Mouse (Mus musculus): ENCODE results near the gene Arnt. TPM values are rescaled to one million over a fixed set of nuclear protein-coding genes. Genes with fewer than 3 reads are reported as not detected.
"Not testable (repeated sequence)": the region's sequence is repeated elsewhere in the genome, so short reads cannot be mapped to it uniquely, and the experiment has no call there.

Gene Arnt
- polyA plus RNA-seq, 1 experiment from 2014 or later = 18.4 TPM

GRCm38 (mm10) chr3:95427117-95427890, 6.9 kb upstream of the Arnt start:
- Histone ChIP-seq H3K4me2 (ENCODE audit: low read length) (peak overlapping the region; percentile 53), H3K4me3 (ENCODE audit: low read depth, low read length) (peak overlapping the region; percentile 33)
- H3K27me3 ChIP-seq (ENCODE audit: control insufficient read depth, insufficient read depth, low read depth, low read length); H3K27ac ChIP-seq (ENCODE audit: low read length); H3K36me3 ChIP-seq (ENCODE audit: control insufficient read depth, insufficient read depth, low read length); H3K9ac ChIP-seq (ENCODE audit: low read depth, low read length); H3K9me3 ChIP-seq (replicated peaks; ENCODE audit: control insufficient read depth, low read length, poor library complexity, severe bottlenecking); H3K4me1 ChIP-seq (ENCODE audit: control insufficient read depth, insufficient read depth, low read length): not testable (repeated sequence)
- peak; percentile 79 for ATAC-seq
- WGBS = 75% methylated on average over 6 of the region's 33 CpGs

GRCm38 (mm10) chr3:95427891-95428238, 6.3 kb upstream of the Arnt start:
- WGBS = 29% methylated on average over 10 of the region's 21 CpGs
- H3K27ac ChIP-seq (ENCODE audit: low read length); H3K9me3 ChIP-seq (replicated peaks; ENCODE audit: control insufficient read depth, low read length, poor library complexity, severe bottlenecking); H3K27me3 ChIP-seq (ENCODE audit: control insufficient read depth, insufficient read depth, low read depth, low read length); H3K4me1 ChIP-seq (ENCODE audit: control insufficient read depth, insufficient read depth, low read length); H3K36me3 ChIP-seq (ENCODE audit: control insufficient read depth, insufficient read depth, low read length): not testable (repeated sequence)
- peak; percentile 28; the same call in 1 of the 2 replicates for ATAC-seq
- Histone ChIP-seq H3K4me2 (ENCODE audit: low read length) (peak overlapping the region; percentile 53), H3K4me3 (ENCODE audit: low read depth, low read length) (peak overlapping the region; percentile 33), H3K9ac (ENCODE audit: low read depth, low read length) (0 out of 2 replicates have a peak overlapping the region, but pooled peaks have one; percentile 25)

- not testable (repeated sequence) for ATAC-seq; H3K9me3 ChIP-seq (replicated peaks; ENCODE audit: control insufficient read depth, low read length, poor library complexity, severe bottlenecking); H3K4me2 ChIP-seq (ENCODE audit: low read length); H3K4me3 ChIP-seq (ENCODE audit: low read depth, low read length); H3K9ac ChIP-seq (ENCODE audit: low read depth, low read length); H3K4me1 ChIP-seq (ENCODE audit: control insufficient read depth, insufficient read depth, low read length); H3K36me3 ChIP-seq (ENCODE audit: control insufficient read depth, insufficient read depth, low read length); H3K27me3 ChIP-seq (ENCODE audit: control insufficient read depth, insufficient read depth, low read depth, low read length); H3K27ac ChIP-seq (ENCODE audit: low read length)
- WGBS = 86% methylated on average over 3 of the region's 11 CpGs
These were observed 5.8 kb upstream of the Arnt start for GRCm38 (mm10) chr3:95428423-95428822.

GRCm38 (mm10) chr3:95433301-95433915, 780 bp upstream of the Arnt start:
- Histone ChIP-seq H3K9me3 (replicated peaks; ENCODE audit: control insufficient read depth, low read length, poor library complexity, severe bottlenecking) (no peaks in the 10 kb centered on the region), H3K4me1 (ENCODE audit: control insufficient read depth, insufficient read depth, low read length) (peaks cover 16% of the 10 kb centered on the region), H3K9ac (ENCODE audit: low read depth, low read length) (peak overlapping the region; percentile 88), H3K4me3 (ENCODE audit: low read depth, low read length) (peak overlapping the region; percentile 93), H3K36me3 (ENCODE audit: control insufficient read depth, insufficient read depth, low read length) (no peaks in the 10 kb centered on the region; the same call in 1 of the 2 replicates), H3K27ac (ENCODE audit: low read length) (peak overlapping the region; percentile 88), H3K4me2 (ENCODE audit: low read length) (peak overlapping the region; percentile 79), H3K27me3 (ENCODE audit: control insufficient read depth, insufficient read depth, low read depth, low read length) (no peaks in the 10 kb centered on the region)
- ATAC-seq = no peak
- 73% methylated on average over 10 of the region's 10 CpGs for WGBS

GRCm38 (mm10) chr3:95434983-95435370, 789 bp downstream of the Arnt start:
- no peaks in the 10 kb centered on the region for H3K9me3 ChIP-seq (replicated peaks; ENCODE audit: control insufficient read depth, low read length, poor library complexity, severe bottlenecking)
- H3K4me3 ChIP-seq (ENCODE audit: low read depth, low read length) = peak overlapping the region; percentile 93
- no peak for ATAC-seq
- H3K4me2 ChIP-seq (ENCODE audit: low read length) = peak overlapping the region; percentile 79
- WGBS = 3% methylated on average over 7 of the region's 7 CpGs
- no peaks in the 10 kb centered on the region for H3K27me3 ChIP-seq (ENCODE audit: control insufficient read depth, insufficient read depth, low read depth, low read length)
- H3K36me3 ChIP-seq (ENCODE audit: control insufficient read depth, insufficient read depth, low read length) = no peaks in the 10 kb centered on the region; the same call in 1 of the 2 replicates
- H3K4me1 ChIP-seq (ENCODE audit: control insufficient read depth, insufficient read depth, low read length) = peaks cover 16% of the 10 kb centered on the region
- peak overlapping the region; percentile 88 for H3K27ac ChIP-seq (ENCODE audit: low read length)
- H3K9ac ChIP-seq (ENCODE audit: low read depth, low read length) = peak overlapping the region; percentile 88

GRCm38 (mm10) chr3:95435561-95435960, 1.4 kb downstream of the Arnt start:
- H3K4me2 ChIP-seq (ENCODE audit: low read length) = peak overlapping the region; percentile 79
- no peaks in the 10 kb centered on the region; the same call in 1 of the 2 replicates for H3K36me3 ChIP-seq (ENCODE audit: control insufficient read depth, insufficient read depth, low read length)
- peak overlapping the region; percentile 11; the same call in 1 of the 2 replicates for H3K4me3 ChIP-seq (ENCODE audit: low read depth, low read length)
- no peaks in the 10 kb centered on the region for H3K27me3 ChIP-seq (ENCODE audit: control insufficient read depth, insufficient read depth, low read depth, low read length)
- no peak for ATAC-seq
- WGBS = 45% methylated on average over 1 of the region's 1 CpGs
- no peak overlapping the region for H3K27ac ChIP-seq (ENCODE audit: low read length)
- peaks cover 16% of the 10 kb centered on the region for H3K4me1 ChIP-seq (ENCODE audit: control insufficient read depth, insufficient read depth, low read length)
- no peak overlapping the region for H3K9ac ChIP-seq (ENCODE audit: low read depth, low read length)
- no peaks in the 10 kb centered on the region for H3K9me3 ChIP-seq (replicated peaks; ENCODE audit: control insufficient read depth, low read length, poor library complexity, severe bottlenecking)

GRCm38 (mm10) chr3:95438636-95439035, 4.4 kb downstream of the Arnt start:
- not testable (repeated sequence) for H3K27me3 ChIP-seq (ENCODE audit: control insufficient read depth, insufficient read depth, low read depth, low read length); ATAC-seq; H3K9me3 ChIP-seq (replicated peaks; ENCODE audit: control insufficient read depth, low read length, poor library complexity, severe bottlenecking); H3K9ac ChIP-seq (ENCODE audit: low read depth, low read length); H3K27ac ChIP-seq (ENCODE audit: low read length); H3K4me3 ChIP-seq (ENCODE audit: low read depth, low read length); H3K36me3 ChIP-seq (ENCODE audit: control insufficient read depth, insufficient read depth, low read length); H3K4me2 ChIP-seq (ENCODE audit: low read length)
- WGBS = 94% methylated on average over 4 of the region's 4 CpGs
- peaks cover 16% of the 10 kb centered on the region for H3K4me1 ChIP-seq (ENCODE audit: control insufficient read depth, insufficient read depth, low read length)

GRCm38 (mm10) chr3:95439670-95440069, 5.5 kb downstream of the Arnt start:
- H3K9me3 ChIP-seq (replicated peaks; ENCODE audit: control insufficient read depth, low read length, poor library complexity, severe bottlenecking) = no peaks in the 10 kb centered on the region
- ATAC-seq = no peak
- H3K27ac ChIP-seq (ENCODE audit: low read length) = no peak overlapping the region
- H3K4me3 ChIP-seq (ENCODE audit: low read depth, low read length) = no peak overlapping the region
- no peak overlapping the region for H3K9ac ChIP-seq (ENCODE audit: low read depth, low read length)
- H3K36me3 ChIP-seq (ENCODE audit: control insufficient read depth, insufficient read depth, low read length) = no peaks in the 10 kb centered on the region; the same call in 1 of the 2 replicates
- H3K27me3 ChIP-seq (ENCODE audit: control insufficient read depth, insufficient read depth, low read depth, low read length) = no peaks in the 10 kb centered on the region
- H3K4me2 ChIP-seq (ENCODE audit: low read length) = no peak overlapping the region
- H3K4me1 ChIP-seq (ENCODE audit: control insufficient read depth, insufficient read depth, low read length) = peaks cover 16% of the 10 kb centered on the region

- 93% methylated on average over 5 of the region's 5 CpGs for WGBS
- no peaks in the 10 kb centered on the region; the same call in 1 of the 2 replicates for H3K36me3 ChIP-seq (ENCODE audit: control insufficient read depth, insufficient read depth, low read length)
- no peak for ATAC-seq
- H3K4me1 ChIP-seq (ENCODE audit: control insufficient read depth, insufficient read depth, low read length) = no peaks in the 10 kb centered on the region
- H3K9ac ChIP-seq (ENCODE audit: low read depth, low read length) = no peak overlapping the region
- H3K9me3 ChIP-seq (replicated peaks; ENCODE audit: control insufficient read depth, low read length, poor library complexity, severe bottlenecking) = no peaks in the 10 kb centered on the region
- no peak overlapping the region for H3K4me3 ChIP-seq (ENCODE audit: low read depth, low read length)
- H3K4me2 ChIP-seq (ENCODE audit: low read length) = no peak overlapping the region
- no peaks in the 10 kb centered on the region for H3K27me3 ChIP-seq (ENCODE audit: control insufficient read depth, insufficient read depth, low read depth, low read length)
- no peak overlapping the region for H3K27ac ChIP-seq (ENCODE audit: low read length)
These were observed 8.4 kb downstream of the Arnt start for GRCm38 (mm10) chr3:95442406-95443117.
